Mouse (Mus musculus) forebrain, embryonic 11.5 days (tissue): ENCODE data around the gene Rubcn. TPM values are rescaled to one million over a fixed set of nuclear protein-coding genes. Genes with fewer than 3 reads are reported as not detected.

Experiments used
- ATAC-seq: fragments of 200-750 bp; cut with Nextera tagmentation; replicated peaks from 2 replicates; pipeline ENCODE4 v1.8.0; 2017; ENCODE audit warnings: moderate TSS enrichment; ENCODE audit not compliant: low FRiP score
- DNase-seq: peaks from one replicate; pipeline ENCODE4 v3.0.0-alpha.2; 2017; ENCODE audit warnings: low spot score
- H3K27ac ChIP-seq: fragments of 300-500 bp; sonication (generic); 2 replicates; pipeline ENCODE4 v1.5.1; 2014; ENCODE audit warnings: low read depth, low read length
- H3K27me3 ChIP-seq: fragments of 300-500 bp; sonication (generic); 2 replicates; pipeline ENCODE4 v1.6.1; 2014; ENCODE audit warnings: mild to moderate bottlenecking, low read length, mixed read lengths; ENCODE audit not compliant: control insufficient read depth, insufficient read depth
- H3K36me3 ChIP-seq: fragments of 300-500 bp; sonication (generic); 2 replicates; pipeline ENCODE4 v1.6.1; 2014; ENCODE audit warnings: mild to moderate bottlenecking, low read length, moderate library complexity, mixed read lengths; ENCODE audit not compliant: control insufficient read depth, insufficient read depth
- H3K4me1 ChIP-seq: fragments of 300-500 bp; sonication (generic); replicated peaks from 2 replicates; pipeline ENCODE4 v1.6.1; 2014; ENCODE audit warnings: low read length, mixed read lengths; ENCODE audit not compliant: control insufficient read depth, insufficient read depth
- H3K4me2 ChIP-seq: fragments of 300-500 bp; sonication (generic); 2 replicates; pipeline ENCODE4 v1.6.1; 2014; ENCODE audit warnings: low read depth, mild to moderate bottlenecking, low read length, moderate library complexity, mixed read lengths; ENCODE audit not compliant: severe bottlenecking
- H3K4me3 ChIP-seq: fragments of 300-500 bp; sonication (generic); 2 replicates; pipeline ENCODE4 v1.5.1; 2014; ENCODE audit warnings: low read depth, low read length
- H3K9ac ChIP-seq: fragments of 300-500 bp; sonication (generic); 2 replicates; pipeline ENCODE4 v1.6.1; 2014; ENCODE audit warnings: low read length
- H3K9me3 ChIP-seq: fragments of 300-500 bp; sonication (generic); 2 replicates; pipeline ENCODE4 v1.6.1; 2016; ENCODE audit warnings: low read length, mixed read lengths; ENCODE audit not compliant: control insufficient read depth
- WGBS: fragments of 180-500 bp; shearing (Covaris S2); extraction: QIAGEN DNeasy Blood & Tissue Kit; methylation state at CpG from one replicate; pipeline ENCODE4 v1.1.7; 2014; 5-methylcytosine and 5-hydroxymethylcytosine counted together
- polyA plus RNA-seq: library from polyadenylated mRNA; unstranded; fragments of >200 nt; fragmentation: Nextera tagmentation; extraction: Ambion mirVana; gene quantifications from 2 replicates; pipeline ENCODE4 v1.2.1, GENCODE M21; 2014

The Rubcn gene
- polyA plus RNA-seq, 1 experiment from 2014 or later = 21.7 TPM

DNA sequence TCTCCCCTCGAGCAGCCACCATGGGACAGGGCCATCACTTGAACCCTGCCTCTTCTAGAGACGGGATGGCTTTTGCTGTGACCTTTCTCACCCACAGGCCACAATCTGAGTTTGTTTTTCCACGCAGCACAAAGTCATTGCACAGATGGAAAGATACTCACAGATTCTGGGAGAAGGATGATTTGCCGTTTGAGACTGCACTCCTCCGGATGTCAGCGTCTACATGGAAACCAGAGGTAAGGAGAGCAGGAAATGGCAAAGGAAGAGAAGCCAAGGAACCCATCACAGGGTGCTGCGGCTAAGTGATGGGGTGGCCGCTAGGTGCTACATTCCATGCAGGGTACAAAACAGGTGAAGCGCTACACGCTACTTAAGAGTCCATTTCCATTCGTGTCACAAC lies 48.5 kb downstream of the Rubcn start:
- H3K4me3 ChIP-seq = no peak overlapping the region
- 93% methylated on average over 11 of the region's 11 CpGs for WGBS
- H3K36me3 ChIP-seq = peaks cover 9% of the 10 kb centered on the region; the same call in 1 of the 2 replicates
- no peaks in the 10 kb centered on the region for H3K9me3 ChIP-seq
- DNase-seq (no peak), ATAC-seq (no peak)
- H3K9ac ChIP-seq = no peak overlapping the region
- H3K27ac ChIP-seq = no peak overlapping the region
- no peak overlapping the region for H3K4me2 ChIP-seq
- no peaks in the 10 kb centered on the region for H3K27me3 ChIP-seq
- no peaks in the 10 kb centered on the region for H3K4me1 ChIP-seq

GRCm38 (mm10) chr16:32826521-32826920 lies 51.0 kb downstream of the Rubcn start:
- ATAC-seq = no peak
- Histone ChIP-seq H3K9ac (no peak overlapping the region), H3K9me3 (no peaks in the 10 kb centered on the region), H3K27ac (no peak overlapping the region), H3K4me1 (no peaks in the 10 kb centered on the region), H3K4me2 (no peak overlapping the region), H3K36me3 (peaks cover 10% of the 10 kb centered on the region; the same call in 1 of the 2 replicates), H3K4me3 (no peak overlapping the region), H3K27me3 (no peaks in the 10 kb centered on the region)
- no peak for DNase-seq
- 96% methylated on average over 11 of the region's 11 CpGs for WGBS

DNA sequence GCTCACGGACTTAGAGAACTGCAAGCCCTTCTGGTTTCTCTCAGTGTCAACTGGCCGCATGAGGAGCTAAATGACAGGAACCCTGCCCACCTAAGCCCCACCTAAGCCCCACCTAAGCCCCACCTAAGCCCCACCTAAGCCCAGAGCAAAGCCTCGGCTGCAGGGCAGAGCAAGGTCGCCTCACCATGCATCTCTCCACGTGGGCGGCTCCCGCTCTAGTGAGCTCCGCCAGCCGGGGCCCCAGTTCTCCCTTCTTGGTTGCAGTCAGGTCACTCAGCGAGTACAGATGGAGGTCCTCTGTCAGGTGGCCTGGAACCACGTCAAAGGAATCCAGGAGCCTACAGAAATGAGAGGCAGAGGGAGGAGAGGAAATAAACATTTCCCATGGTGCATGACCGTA lies 52.2 kb downstream of the Rubcn start:
- Histone ChIP-seq H3K9me3 (no peaks in the 10 kb centered on the region), H3K4me3 (no peak overlapping the region), H3K36me3 (peaks cover 10% of the 10 kb centered on the region; the same call in 1 of the 2 replicates), H3K4me1 (no peaks in the 10 kb centered on the region), H3K4me2 (no peak overlapping the region), H3K9ac (no peak overlapping the region), H3K27ac (no peak overlapping the region), H3K27me3 (no peaks in the 10 kb centered on the region)
- ATAC-seq (no peak), DNase-seq (no peak)
- 89% methylated on average over 12 of the region's 12 CpGs for WGBS

GRCm38 (mm10) chr16:32824061-32824460 lies 53.5 kb downstream of the Rubcn start:
- Histone ChIP-seq H3K4me1 (no peaks in the 10 kb centered on the region), H3K9ac (no peak overlapping the region), H3K9me3 (no peaks in the 10 kb centered on the region), H3K36me3 (peaks cover 10% of the 10 kb centered on the region; the same call in 1 of the 2 replicates), H3K27me3 (no peaks in the 10 kb centered on the region), H3K4me2 (no peak overlapping the region), H3K4me3 (no peak overlapping the region), H3K27ac (no peak overlapping the region)
- ATAC-seq (no peak), DNase-seq (no peak)
- WGBS = 96% methylated on average over 13 of the region's 13 CpGs

DNA sequence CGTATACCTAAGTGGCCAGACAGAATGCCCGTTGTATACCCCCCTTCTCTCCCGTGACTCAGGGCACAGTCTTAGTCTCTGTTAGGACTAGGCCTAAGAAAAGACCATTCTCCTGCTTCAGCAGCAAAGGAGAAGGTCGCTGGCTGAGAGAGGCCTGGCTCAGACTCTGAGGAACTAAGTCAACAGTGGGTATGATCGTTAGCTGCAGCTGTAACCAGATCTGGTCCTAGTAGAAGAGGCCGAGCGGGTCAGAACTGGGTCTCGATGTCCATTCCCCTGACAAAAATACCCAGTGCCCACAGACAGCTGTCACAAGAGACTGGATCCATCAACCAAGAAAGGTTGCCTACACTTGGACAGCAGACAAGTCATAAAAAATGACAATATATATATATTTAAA lies 54.1 kb downstream of the Rubcn start:
- Histone ChIP-seq H3K36me3 (peaks cover 10% of the 10 kb centered on the region; the same call in 1 of the 2 replicates), H3K9me3 (no peaks in the 10 kb centered on the region), H3K4me2 (no peak overlapping the region), H3K4me1 (no peaks in the 10 kb centered on the region), H3K9ac (no peak overlapping the region), H3K27me3 (no peaks in the 10 kb centered on the region), H3K27ac (no peak overlapping the region), H3K4me3 (no peak overlapping the region)
- WGBS = 94% methylated on average over 8 of the region's 8 CpGs
- ATAC-seq (no peak), DNase-seq (no peak)

DNA sequence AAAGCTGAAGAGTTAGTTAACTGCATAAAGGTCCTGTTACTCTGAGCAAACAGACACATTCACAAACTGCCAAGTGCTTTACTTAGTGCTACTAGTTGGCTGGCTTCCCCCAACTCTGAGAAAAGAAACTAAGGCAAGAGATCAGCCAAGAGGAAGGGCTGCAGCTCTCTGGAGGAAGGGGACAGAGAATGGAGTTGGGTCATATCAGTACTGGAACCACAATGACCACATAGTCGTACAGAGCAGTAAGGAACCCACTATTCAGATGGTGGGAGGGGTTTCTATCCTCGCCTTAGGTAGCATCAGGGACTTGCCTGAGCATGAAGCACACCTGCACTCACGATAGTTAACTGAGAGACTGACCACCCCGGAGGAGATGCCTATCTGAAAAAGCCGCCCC lies 54.7 kb downstream of the Rubcn start:
- Histone ChIP-seq H3K9me3 (no peaks in the 10 kb centered on the region), H3K4me2 (no peak overlapping the region), H3K36me3 (peaks cover 10% of the 10 kb centered on the region; the same call in 1 of the 2 replicates), H3K27me3 (no peaks in the 10 kb centered on the region), H3K4me1 (no peaks in the 10 kb centered on the region), H3K4me3 (no peak overlapping the region), H3K9ac (no peak overlapping the region), H3K27ac (no peak overlapping the region)
- no peak for DNase-seq
- 89% methylated on average over 5 of the region's 5 CpGs for WGBS
- no peak for ATAC-seq

- H3K4me2 ChIP-seq = no peak overlapping the region
- H3K27me3 ChIP-seq = no peaks in the 10 kb centered on the region
- DNase-seq (no peak), ATAC-seq (no peak)
- H3K9me3 ChIP-seq = no peaks in the 10 kb centered on the region
- H3K27ac ChIP-seq = no peak overlapping the region
- H3K4me1 ChIP-seq = no peaks in the 10 kb centered on the region
- no peak overlapping the region for H3K4me3 ChIP-seq
- no peak overlapping the region for H3K9ac ChIP-seq
- 91% methylated on average over 6 of the region's 6 CpGs for WGBS
- peaks cover 10% of the 10 kb centered on the region; the same call in 1 of the 2 replicates for H3K36me3 ChIP-seq
Measured at GRCm38 (mm10) chr16:32822450-32822827, 55.1 kb downstream of the Rubcn start.

- no peak overlapping the region for H3K4me2 ChIP-seq
- no peaks in the 10 kb centered on the region for H3K4me1 ChIP-seq
- peaks cover 10% of the 10 kb centered on the region; the same call in 1 of the 2 replicates for H3K36me3 ChIP-seq
- H3K4me3 ChIP-seq = no peak overlapping the region
- 81% methylated on average over 10 of the region's 10 CpGs for WGBS
- no peaks in the 10 kb centered on the region for H3K9me3 ChIP-seq
- no peak for DNase-seq
- no peak overlapping the region for H3K9ac ChIP-seq
- no peak for ATAC-seq
- no peak overlapping the region for H3K27ac ChIP-seq
- no peaks in the 10 kb centered on the region for H3K27me3 ChIP-seq
Measured at GRCm38 (mm10) chr16:32821772-32822449, 55.7 kb downstream of the Rubcn start.

DNA sequence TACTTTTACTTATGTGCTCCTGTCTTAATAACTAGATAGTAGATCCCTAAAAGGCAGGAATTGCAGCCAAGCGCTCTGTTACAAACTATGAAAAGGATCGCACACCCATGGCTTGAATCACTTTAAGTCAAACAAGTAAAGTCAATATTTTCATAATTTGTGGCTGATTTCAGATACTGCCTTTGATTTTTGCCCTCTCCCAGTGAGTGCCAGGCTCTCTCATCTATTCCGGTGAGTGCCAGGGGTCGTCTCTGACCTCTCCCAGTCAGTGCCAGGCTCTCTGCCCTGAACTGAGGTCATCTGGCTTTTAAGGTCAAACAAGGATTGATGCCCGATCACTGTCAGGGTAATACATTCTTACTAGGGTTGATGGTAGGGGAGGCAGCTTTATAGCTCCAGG lies 59.1 kb downstream of the Rubcn start:
- Histone ChIP-seq H3K4me2 (no peak overlapping the region), H3K4me1 (no peaks in the 10 kb centered on the region; the same call in 1 of the 2 replicates), H3K27me3 (no peaks in the 10 kb centered on the region), H3K27ac (no peak overlapping the region), H3K36me3 (no peaks in the 10 kb centered on the region), H3K4me3 (no peak overlapping the region), H3K9ac (no peak overlapping the region), H3K9me3 (no peaks in the 10 kb centered on the region)
- WGBS = 88% methylated on average over 5 of the region's 5 CpGs
- ATAC-seq = no peak
- DNase-seq = no peak
